Mouse (Mus musculus) stomach, embryonic 14.5 days (tissue): Measurements from ENCODE around the gene Ttc7. TPM values are rescaled to one million over a fixed set of nuclear protein-coding genes. Genes with fewer than 3 reads are reported as not detected.

Experiments
- ATAC-seq: fragments of 200-750 bp; cut with Nextera tagmentation; 2 replicates; pipeline ENCODE4 v1.8.0; 2017; ENCODE audit warnings: low read depth, moderate TSS enrichment; ENCODE audit not compliant: insufficient number of reproducible peaks, insufficient read depth, low FRiP score
- H3K27ac ChIP-seq: fragments of 300-500 bp; sonication (generic); 2 replicates; pipeline ENCODE4 v1.5.1; 2014; ENCODE audit warnings: mild to moderate bottlenecking, low read length, moderate library complexity, mixed read lengths
- H3K27me3 ChIP-seq: fragments of 300-500 bp; sonication (generic); 2 replicates; pipeline ENCODE4 v1.6.1; 2014; ENCODE audit warnings: low read length, control low read depth, mixed read lengths; ENCODE audit not compliant: control insufficient read depth, insufficient read depth
- H3K36me3 ChIP-seq: fragments of 300-500 bp; sonication (generic); 2 replicates; pipeline ENCODE4 v1.6.1; 2014; ENCODE audit warnings: mild to moderate bottlenecking, control low read depth, low read length, moderate library complexity, mixed read lengths; ENCODE audit not compliant: control insufficient read depth, insufficient read depth
- H3K4me1 ChIP-seq: fragments of 300-500 bp; sonication (generic); 2 replicates; pipeline ENCODE4 v1.6.1; 2014; ENCODE audit warnings: low read length, control low read depth, mixed read lengths; ENCODE audit not compliant: control insufficient read depth, insufficient read depth
- H3K4me2 ChIP-seq: fragments of 300-500 bp; sonication (generic); replicated peaks from 2 replicates; pipeline ENCODE4 v1.6.1; 2014; ENCODE audit warnings: low read depth, low read length, control low read depth
- H3K4me3 ChIP-seq: fragments of 300-500 bp; sonication (generic); 2 replicates; pipeline ENCODE4 v1.5.1; 2014; ENCODE audit warnings: low read depth, low read length, control low read depth
- H3K9ac ChIP-seq: fragments of 300-500 bp; sonication (generic); replicated peaks from 2 replicates; pipeline ENCODE4 v1.6.1; 2014; ENCODE audit warnings: low read depth, mild to moderate bottlenecking, control low read depth, low read length, moderate library complexity, mixed read lengths
- H3K9me3 ChIP-seq: fragments of 300-500 bp; sonication (generic); 2 replicates; pipeline ENCODE4 v1.6.1; 2016; ENCODE audit warnings: low read depth, low read length, control low read depth; ENCODE audit not compliant: control insufficient read depth
- WGBS: fragments of 180-500 bp; shearing (Covaris S2); extraction: QIAGEN DNeasy Blood & Tissue Kit; methylation state at CpG from one replicate; pipeline ENCODE4 v1.1.7; 2014; 5-methylcytosine and 5-hydroxymethylcytosine counted together
- polyA plus RNA-seq: library from polyadenylated mRNA; unstranded; fragments of >200 nt; fragmentation: Nextera tagmentation; extraction: Ambion mirVana; gene quantifications from 2 replicates; pipeline ENCODE4 v1.2.1, GENCODE M21; 2014

Ttc7 gene
- polyA plus RNA-seq, 1 experiment from 2014 or later: 5.9 TPM

GRCm38 (mm10) chr17:87283755-87284481 lies 1.2 kb downstream of the Ttc7 start:
- Histone ChIP-seq H3K9ac (peak overlapping the region; percentile 41; the same call in 1 of the 2 replicates), H3K27ac (no peak overlapping the region), H3K36me3 (no peaks in the 10 kb centered on the region), H3K4me1 (peaks cover 11% of the 10 kb centered on the region; the same call in 1 of the 2 replicates), H3K4me2 (peak overlapping the region; percentile 87), H3K27me3 (peaks cover 10% of the 10 kb centered on the region), H3K9me3 (no peaks in the 10 kb centered on the region), H3K4me3 (peak overlapping the region; percentile 54)
- no peak for ATAC-seq
- 8% methylated on average over 21 of the region's 21 CpGs for WGBS

- Histone ChIP-seq H3K27me3 (peaks cover 10% of the 10 kb centered on the region), H3K9ac (no peak overlapping the region), H3K9me3 (no peaks in the 10 kb centered on the region), H3K4me1 (peaks cover 11% of the 10 kb centered on the region; the same call in 1 of the 2 replicates), H3K36me3 (no peaks in the 10 kb centered on the region), H3K4me2 (peak overlapping the region; percentile 87; the same call in 1 of the 2 replicates), H3K27ac (no peak overlapping the region), H3K4me3 (no peak overlapping the region)
- 77% methylated on average over 7 of the region's 7 CpGs for WGBS
- ATAC-seq: no peak
Observed at GRCm38 (mm10) chr17:87284482-87285040, 1.9 kb downstream of the Ttc7 start.

DNA sequence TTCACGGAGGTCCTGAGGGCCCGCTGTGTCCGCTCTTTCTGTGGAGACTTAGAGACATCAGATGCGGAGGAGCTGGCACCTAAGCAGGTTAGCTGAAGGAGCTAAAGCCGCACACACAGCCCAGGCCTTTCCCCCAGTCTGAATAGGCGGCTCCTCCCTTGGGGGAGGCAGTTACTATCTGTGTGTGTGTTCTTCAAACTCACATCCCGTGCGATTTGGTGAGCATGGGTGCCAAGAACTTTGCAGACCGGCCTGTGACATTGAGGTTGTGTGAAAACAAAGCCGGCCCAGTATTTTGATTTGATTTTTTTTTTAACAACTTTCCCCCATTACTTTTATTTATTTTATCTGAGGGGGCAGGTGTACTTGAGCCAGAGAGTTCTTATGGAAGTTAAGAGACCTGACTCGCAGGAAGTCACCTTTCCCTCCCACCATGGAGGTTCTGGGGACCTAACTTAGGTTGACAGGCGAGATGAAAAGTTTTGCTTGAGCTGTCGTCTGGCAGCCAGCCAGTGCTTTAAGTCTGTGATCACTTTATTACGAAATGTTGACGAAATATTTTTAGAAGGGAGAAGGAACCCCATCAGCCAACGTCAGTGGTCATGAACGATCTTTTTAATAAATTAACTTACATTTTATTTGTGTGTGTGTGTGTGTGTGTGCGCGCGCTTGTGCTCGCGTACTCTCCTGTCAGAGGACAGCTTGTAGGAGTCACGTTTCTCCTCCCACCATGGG lies 3.2 kb downstream of the Ttc7 start:
- no peak overlapping the region for H3K9ac ChIP-seq
- H3K27me3 ChIP-seq: peaks cover 10% of the 10 kb centered on the region
- no peak overlapping the region for H3K27ac ChIP-seq
- H3K36me3 ChIP-seq: no peaks in the 10 kb centered on the region
- peaks cover 11% of the 10 kb centered on the region; the same call in 1 of the 2 replicates for H3K4me1 ChIP-seq
- no peak overlapping the region for H3K4me3 ChIP-seq
- ATAC-seq: no peak
- no peaks in the 10 kb centered on the region for H3K9me3 ChIP-seq
- no peak overlapping the region for H3K4me2 ChIP-seq
- WGBS: 63% methylated on average over 23 of the region's 23 CpGs

- ATAC-seq: no peak
- 66% methylated on average over 8 of the region's 8 CpGs for WGBS
- H3K27ac ChIP-seq: no peak overlapping the region
Observed at GRCm38 (mm10) chr17:87286481-87287143, 3.9 kb downstream of the Ttc7 start.

GRCm38 (mm10) chr17:87287197-87287777 lies 4.6 kb downstream of the Ttc7 start:
- Histone ChIP-seq H3K9me3 (no peaks in the 10 kb centered on the region), H3K27me3 (peaks cover 10% of the 10 kb centered on the region), H3K27ac (no peak overlapping the region), H3K36me3 (no peaks in the 10 kb centered on the region), H3K4me3 (no peak overlapping the region), H3K9ac (no peak overlapping the region), H3K4me1 (peaks cover 4% of the 10 kb centered on the region; the same call in 1 of the 2 replicates), H3K4me2 (no peak overlapping the region)
- 60% methylated on average over 8 of the region's 8 CpGs for WGBS
- no peak for ATAC-seq

More at GRCm38 (mm10) chr17:87286481-87287143, 3.9 kb downstream of the Ttc7 start:
- Histone ChIP-seq H3K36me3 (no peaks in the 10 kb centered on the region), H3K4me1 (peaks cover 5% of the 10 kb centered on the region; the same call in 1 of the 2 replicates), H3K9me3 (no peaks in the 10 kb centered on the region), H3K4me3 (no peak overlapping the region), H3K27me3 (peaks cover 10% of the 10 kb centered on the region), H3K9ac (no peak overlapping the region), H3K4me2 (no peak overlapping the region)

DNA sequence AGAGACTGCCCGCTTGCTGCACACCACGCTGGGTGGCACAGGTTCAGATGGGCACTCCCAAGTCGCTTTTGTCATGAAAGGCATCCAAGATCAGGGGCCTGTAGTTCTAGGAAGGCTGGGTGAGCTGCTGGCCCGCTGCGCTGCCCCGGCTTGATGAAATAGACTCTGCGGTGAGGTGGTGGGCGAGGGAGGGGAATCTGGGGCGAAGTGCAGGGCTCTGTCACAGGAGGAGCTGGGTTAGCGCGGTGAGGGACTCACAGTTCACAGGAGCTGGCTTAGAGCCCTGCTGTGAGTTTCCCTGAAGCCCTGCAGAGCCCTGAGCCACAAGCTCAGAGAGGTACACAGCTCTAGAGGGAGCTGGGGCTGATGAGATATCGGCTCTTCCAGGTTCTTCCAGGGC lies 5.4 kb downstream of the Ttc7 start:
- Histone ChIP-seq H3K4me1 (peaks cover 4% of the 10 kb centered on the region; the same call in 1 of the 2 replicates), H3K27me3 (peaks cover 10% of the 10 kb centered on the region), H3K4me2 (no peak overlapping the region), H3K9me3 (no peaks in the 10 kb centered on the region), H3K4me3 (no peak overlapping the region), H3K27ac (no peak overlapping the region), H3K36me3 (no peaks in the 10 kb centered on the region), H3K9ac (no peak overlapping the region)
- ATAC-seq: no peak
- WGBS: 39% methylated on average over 12 of the region's 12 CpGs

DNA sequence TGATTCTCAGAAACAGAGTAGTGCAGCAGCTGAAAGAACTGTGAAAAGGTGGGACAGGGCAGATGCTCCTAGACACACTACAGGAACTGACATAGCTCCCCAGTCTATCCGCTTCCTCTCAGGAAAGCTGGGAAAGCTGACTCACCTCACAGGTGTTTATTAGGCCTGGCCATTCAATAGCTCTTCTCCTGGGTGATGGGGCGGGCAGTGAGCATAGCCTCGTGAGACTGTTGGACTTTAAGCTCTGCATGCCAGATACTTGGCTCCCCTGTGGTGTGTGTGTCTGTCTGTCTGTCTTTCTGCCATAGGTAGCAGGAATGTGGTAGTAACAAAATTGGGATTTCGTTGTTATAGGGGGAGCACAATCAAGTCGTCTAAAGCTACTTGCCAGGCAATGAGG lies 6.7 kb downstream of the Ttc7 start:
- H3K36me3 ChIP-seq: no peaks in the 10 kb centered on the region
- peaks cover 8% of the 10 kb centered on the region for H3K27me3 ChIP-seq
- no peak overlapping the region for H3K27ac ChIP-seq
- H3K4me1 ChIP-seq: no peaks in the 10 kb centered on the region
- H3K9ac ChIP-seq: no peak overlapping the region
- no peak overlapping the region for H3K4me2 ChIP-seq
- H3K4me3 ChIP-seq: no peak overlapping the region
- ATAC-seq: no peak
- no peaks in the 10 kb centered on the region for H3K9me3 ChIP-seq
- 69% methylated on average over 5 of the region's 5 CpGs for WGBS

- Histone ChIP-seq H3K36me3 (no peaks in the 10 kb centered on the region), H3K9me3 (no peaks in the 10 kb centered on the region), H3K4me2 (no peak overlapping the region), H3K4me3 (no peak overlapping the region), H3K4me1 (no peaks in the 10 kb centered on the region), H3K27ac (no peak overlapping the region), H3K9ac (no peak overlapping the region), H3K27me3 (no peaks in the 10 kb centered on the region)
- WGBS: 88% methylated on average over 7 of the region's 7 CpGs
- no peak for ATAC-seq
Observed at GRCm38 (mm10) chr17:87291037-87291436, 8.4 kb downstream of the Ttc7 start.
